Mouse (Mus musculus) duodenum, adult 2 months (tissue): Measurements from ENCODE around the gene Clic3. TPM values are rescaled to one million over a fixed set of nuclear protein-coding genes. Genes with fewer than 3 reads are reported as not detected.

Experiments used
- polyA plus RNA-seq: library from polyadenylated mRNA; depleted of rRNA; stranded (reverse); fragments of >200 nt; gene quantifications from 2 replicates; pipeline ENCODE4 v1.2.3, GENCODE M21; 2012; ENCODE audit warnings: low replicate concordance; rRNA removed

Gene Clic3
- 1.9 and 14.3 TPM in 2 replicates for polyA plus RNA-seq

DNA sequence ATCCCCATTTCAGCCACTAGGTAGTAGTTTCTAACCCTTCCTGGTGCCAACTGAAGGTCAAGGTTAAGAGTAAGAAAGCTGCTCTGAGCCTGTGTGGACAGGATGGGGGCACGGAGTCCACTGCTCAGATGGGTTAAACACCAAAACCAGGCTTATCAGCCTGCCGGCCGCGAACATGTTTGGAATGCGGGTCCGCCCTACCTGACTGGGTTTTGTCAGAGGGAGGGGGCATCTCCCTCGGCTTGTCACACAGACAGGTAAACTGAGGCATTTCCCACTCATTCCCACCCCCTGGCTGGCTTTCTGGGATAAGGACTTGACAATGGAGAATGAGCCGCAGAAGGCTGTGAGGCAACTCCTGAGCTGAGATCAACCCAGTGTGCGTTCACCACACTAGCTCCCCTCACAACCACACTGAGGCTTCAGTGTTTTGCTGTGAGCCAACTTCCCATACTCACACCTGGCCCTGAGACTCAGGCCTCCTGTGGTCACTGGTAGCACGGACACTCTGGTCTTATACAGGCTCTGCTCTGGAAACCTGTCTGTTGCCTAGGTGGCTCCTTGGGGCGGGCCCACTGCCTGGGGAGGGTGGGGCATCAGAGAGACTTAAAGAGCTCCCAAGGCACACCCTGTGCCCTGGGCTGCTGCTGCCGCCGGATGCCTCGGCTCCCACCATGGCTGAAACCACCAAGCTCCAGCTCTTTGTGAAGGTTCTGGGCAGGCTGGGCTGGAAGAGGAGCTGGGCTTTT lies at the start of gene Clic3:
Gene Clic3, plus strand, starts transcription at position 634 of the 749 bp plus-strand sequence.

GRCm38 (mm10) chr2:25422587-25423410 lies 33.8 kb upstream of the Clic3 start, which contains the start of gene Fut7:
Gene Fut7, plus strand, starts transcription at chr2:25423267.

DNA sequence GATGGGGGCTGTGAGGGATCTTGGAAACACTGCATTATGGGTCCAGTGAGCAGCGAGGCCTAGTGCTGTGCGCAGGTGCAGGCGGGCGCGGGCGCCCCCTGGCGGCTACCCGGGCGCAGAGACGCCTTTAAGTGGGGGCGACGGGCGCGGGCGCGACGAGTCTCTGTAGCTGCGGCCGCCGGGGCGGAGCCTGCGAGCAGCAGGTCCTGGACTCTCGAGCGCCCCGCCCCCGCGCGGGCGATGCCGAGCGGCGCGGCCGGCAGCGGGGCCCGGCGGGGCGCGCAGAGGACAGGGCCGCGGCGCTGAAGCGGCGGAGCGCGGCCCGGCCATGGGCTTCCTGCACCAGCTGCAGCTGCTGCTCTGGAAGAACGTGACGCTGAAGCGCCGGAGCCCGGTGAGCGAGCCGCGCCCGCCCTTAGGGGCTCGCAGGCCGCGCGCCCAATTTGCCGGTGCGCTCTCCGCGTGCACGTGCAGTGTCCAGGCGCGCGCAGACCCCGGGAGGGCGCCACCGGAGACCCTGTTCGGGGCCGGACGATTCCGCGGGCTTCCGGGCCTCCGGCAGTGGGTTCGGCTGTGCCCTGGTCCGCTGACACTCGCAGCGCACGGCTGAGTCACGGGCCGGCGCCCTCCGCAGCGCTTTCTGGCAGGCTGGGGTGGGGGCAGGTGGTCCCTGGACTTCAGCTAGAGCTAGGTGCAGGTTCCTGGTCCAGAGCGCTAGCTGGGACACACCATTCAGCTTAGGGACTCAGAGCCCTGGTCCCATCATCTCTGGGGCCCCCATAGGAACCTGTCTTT lies 28.0 kb upstream of the Clic3 start, which contains the start of gene Abca2:
Gene Abca2, plus strand, starts transcription at position 262 of the 795 bp plus-strand sequence.

GRCm38 (mm10) chr2:25460551-25461309 lies 4.1 kb downstream of the Clic3 start, which contains the start of gene Paxx:
Gene Paxx, minus strand, starts transcription at chr2:25461094.

GRCm38 (mm10) chr2:25469969-25470368 lies 13.3 kb downstream of the Clic3 start, which contains the start of gene Ptgds:
Gene Ptgds, minus strand, starts transcription at chr2:25470046.

DNA sequence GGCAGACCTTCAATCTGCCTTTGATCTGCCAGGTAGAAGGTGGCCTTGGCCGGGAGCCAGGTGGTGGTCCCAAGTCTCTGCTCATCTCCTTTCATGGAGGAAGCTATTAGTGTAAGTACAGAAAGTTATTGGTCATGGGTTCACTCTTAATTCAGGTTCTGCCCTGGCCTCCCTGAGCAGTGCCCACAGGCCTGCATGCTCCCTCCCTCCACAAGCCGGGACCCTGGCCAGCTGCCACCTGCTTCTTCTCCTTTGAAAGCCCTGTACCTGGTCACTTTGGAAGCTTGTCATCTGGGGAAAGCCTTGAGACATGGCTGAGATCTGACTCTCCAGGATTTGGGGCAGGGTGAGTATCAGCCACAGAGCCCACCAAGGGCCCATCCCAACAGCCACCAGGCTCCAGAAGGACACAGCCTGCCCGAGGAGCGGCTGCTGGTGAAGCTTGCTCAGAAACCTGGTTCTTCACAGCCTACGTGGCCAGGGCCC lies 36.9 kb downstream of the Clic3 start, which contains the start of gene Lcn12:
Gene Lcn12, minus strand, starts transcription at position 436 of the 486 bp plus-strand sequence.

DNA sequence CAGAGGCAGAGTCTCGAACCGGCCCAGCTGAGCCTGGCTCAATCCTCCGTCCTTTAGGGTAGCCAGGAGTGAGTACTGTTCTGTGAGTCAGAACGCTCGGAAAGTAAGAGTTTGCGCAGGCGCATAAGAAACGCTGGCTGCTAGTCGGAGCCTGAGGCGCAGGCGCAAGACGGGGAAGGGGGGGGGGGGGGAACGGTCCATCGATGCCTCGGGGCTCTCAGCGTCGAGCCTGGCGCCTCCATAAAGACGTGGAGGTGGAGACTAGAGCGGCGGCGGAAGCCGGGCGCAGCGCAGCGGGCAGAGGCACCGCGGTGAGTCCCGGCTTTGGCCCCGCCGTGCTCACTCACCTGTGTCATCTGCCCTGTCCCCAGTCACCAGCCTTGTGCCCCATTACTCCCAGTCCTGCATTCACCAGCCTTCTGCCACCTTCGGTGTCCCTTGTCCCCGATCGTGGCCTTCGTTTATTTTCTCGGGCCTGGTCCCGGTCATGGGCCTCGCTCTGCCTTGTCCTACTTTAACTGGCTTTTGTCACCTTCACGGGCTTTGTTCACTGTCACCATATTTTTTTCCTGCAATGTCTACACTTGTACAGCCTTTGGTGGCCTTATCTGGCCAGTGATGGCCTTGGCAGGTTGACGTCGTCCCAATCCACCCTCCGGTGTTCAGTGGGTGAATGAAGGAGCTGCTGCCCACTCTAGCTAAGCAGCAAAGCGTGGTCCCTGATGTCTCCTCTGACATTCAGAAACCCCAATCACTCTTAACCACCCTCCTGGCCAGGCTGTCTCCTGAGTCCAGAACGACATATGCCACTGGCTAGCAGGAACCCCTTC lies 44.2 kb downstream of the Clic3 start, which contains the start of gene Fbxw5:
Gene Fbxw5, plus strand, starts transcription at position 175 of the 830 bp plus-strand sequence.

DNA sequence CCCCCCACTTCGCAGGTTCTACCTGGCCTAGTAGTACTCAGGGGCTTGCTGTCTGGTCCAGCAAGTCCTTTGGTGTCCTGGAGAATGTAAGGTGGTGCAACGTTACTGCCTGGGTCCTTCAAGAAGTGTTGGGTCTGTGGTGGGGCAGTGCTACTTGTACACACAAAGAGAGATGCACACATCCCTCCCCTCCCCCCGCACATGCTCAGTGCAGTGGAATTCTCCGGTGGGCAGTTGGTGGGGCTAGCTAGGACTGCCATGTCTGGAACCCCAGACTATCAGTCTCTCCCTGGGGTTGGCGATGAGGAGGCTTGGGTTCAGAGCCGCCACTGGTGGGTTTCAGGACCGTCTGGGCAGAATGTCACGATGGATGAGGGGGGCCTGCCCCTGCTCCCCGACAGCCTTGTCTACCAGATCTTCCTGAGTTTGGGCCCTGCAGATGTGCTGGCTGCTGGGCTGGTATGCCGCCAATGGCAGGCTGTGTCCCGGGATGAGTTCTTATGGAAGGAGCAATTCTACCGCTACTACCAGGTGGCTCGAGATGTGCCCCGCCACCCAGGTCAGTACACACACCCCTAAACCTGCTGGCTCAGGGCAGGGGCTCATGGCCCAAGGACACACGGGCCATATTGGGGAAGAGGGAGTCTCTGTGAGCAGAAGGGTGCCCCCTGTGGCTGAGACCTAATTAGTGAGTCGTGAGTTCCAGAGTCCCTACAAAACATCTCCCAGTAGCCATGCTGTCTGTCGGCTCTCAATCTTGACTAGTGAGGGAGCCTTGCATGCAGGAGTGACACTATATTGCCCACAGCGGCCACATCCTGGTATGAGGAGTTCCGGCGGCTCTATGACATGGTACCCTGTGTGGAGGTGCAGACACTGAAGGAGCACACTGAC lies 45.2 kb downstream of the Clic3 start, which contains the start of gene C8g:
Gene C8g, minus strand, starts transcription at position 127 of the 894 bp plus-strand sequence.

Other genes with a start within 250 kb of the Clic3 start
- 29.9 and 42.4 TPM in 2 replicates for gene Nelfb, start 245.3 kb upstream of the Clic3 start, polyA plus RNA-seq
- not detected in 2 replicates for gene Stpg3, start 242.2 kb upstream of the Clic3 start, polyA plus RNA-seq
- gene Fam166a, start 238.1 kb upstream of the Clic3 start, polyA plus RNA-seq: not detected in 2 replicates
- gene Tubb4b, start 232.1 kb upstream of the Clic3 start, polyA plus RNA-seq: 379 and 679 TPM in 2 replicates
- 4.3 TPM in 1 of 2 replicates, not detected in the other for gene Slc34a3, start 222.5 kb upstream of the Clic3 start, polyA plus RNA-seq
- not detected in 2 replicates for gene Rnf224, start 220.1 kb upstream of the Clic3 start, polyA plus RNA-seq
- gene Rnf208, start 214.6 kb upstream of the Clic3 start, polyA plus RNA-seq: 14.3 and 73.6 TPM in 2 replicates
- 0.94 and 8.8 TPM in 2 replicates for gene Cysrt1, start 214.4 kb upstream of the Clic3 start, polyA plus RNA-seq
- gene AL732309.1, start 210.0 kb upstream of the Clic3 start, polyA plus RNA-seq: 18.8 and 30.9 TPM in 2 replicates
- 39.8 and 90.7 TPM in 2 replicates for gene Tmem203, start 201.4 kb upstream of the Clic3 start, polyA plus RNA-seq
- 186 and 454 TPM in 2 replicates for gene Tprn, start 194.2 kb upstream of the Clic3 start, polyA plus RNA-seq
- 44.6 and 49.5 TPM in 2 replicates for gene Ssna1, start 184.4 kb upstream of the Clic3 start, polyA plus RNA-seq
- 57.3 and 58.9 TPM in 2 replicates for gene Anapc2, start 184.4 kb upstream of the Clic3 start, polyA plus RNA-seq
- gene Tmem210, start 168.7 kb upstream of the Clic3 start, polyA plus RNA-seq: 1.4 TPM in 1 of 2 replicates, not detected in the other
- 81.7 and 85.6 TPM in 2 replicates for gene Lrrc26, start 166.9 kb upstream of the Clic3 start, polyA plus RNA-seq
- 0.78 and 1.7 TPM in 2 replicates for gene Grin1, start 137.7 kb upstream of the Clic3 start, polyA plus RNA-seq
- 13.8 and 17.1 TPM in 2 replicates for gene Man1b1, start 124.5 kb upstream of the Clic3 start, polyA plus RNA-seq
- gene Dpp7, start 100.5 kb upstream of the Clic3 start, polyA plus RNA-seq: 15.8 and 19.7 TPM in 2 replicates
- 66.1 and 563 TPM in 2 replicates for gene Uap1l1, start 91.2 kb upstream of the Clic3 start, polyA plus RNA-seq
- gene Sapcd2, start 84.5 kb upstream of the Clic3 start, polyA plus RNA-seq: 27.5 and 29.1 TPM in 2 replicates
- 50.6 and 75.3 TPM in 2 replicates for gene Entpd2, start 61.0 kb upstream of the Clic3 start, polyA plus RNA-seq
- 223 and 325 TPM in 2 replicates for gene Npdc1, start 57.5 kb upstream of the Clic3 start, polyA plus RNA-seq
- gene Fut7, start 33.6 kb upstream of the Clic3 start, polyA plus RNA-seq: 1.3 and 2.1 TPM in 2 replicates
- gene Abca2, start 28.1 kb upstream of the Clic3 start, polyA plus RNA-seq: 16.8 and 36.7 TPM in 2 replicates
- 81.4 and 115 TPM in 2 replicates for gene Paxx, start 4.3 kb downstream of the Clic3 start, polyA plus RNA-seq
- gene Ptgds, start 13.2 kb downstream of the Clic3 start, polyA plus RNA-seq: 0.74 TPM in 1 of 2 replicates, not detected in the other
- not detected in 2 replicates for gene Lcn12, start 37.1 kb downstream of the Clic3 start, polyA plus RNA-seq
- gene Fbxw5, start 43.9 kb downstream of the Clic3 start, polyA plus RNA-seq: 40.4 and 40.9 TPM in 2 replicates
- 4.0 and 9.4 TPM in 2 replicates for gene C8g, start 44.9 kb downstream of the Clic3 start, polyA plus RNA-seq
- gene Traf2, start 90.1 kb downstream of the Clic3 start, polyA plus RNA-seq: 9.0 and 10.8 TPM in 2 replicates
- gene Edf1, start 101.0 kb downstream of the Clic3 start, polyA plus RNA-seq: 164 and 294 TPM in 2 replicates
- gene Mamdc4, start 118.0 kb downstream of the Clic3 start, polyA plus RNA-seq: 1.1 and 1.9 TPM in 2 replicates
- gene Phpt1, start 118.4 kb downstream of the Clic3 start, polyA plus RNA-seq: 19.8 and 30.6 TPM in 2 replicates
- 1.4 and 1.7 TPM in 2 replicates for gene Ajm1, start 124.9 kb downstream of the Clic3 start, polyA plus RNA-seq
- 56.5 and 60.5 TPM in 2 replicates for gene Rabl6, start 151.7 kb downstream of the Clic3 start, polyA plus RNA-seq
- gene Ccdc183, start 160.8 kb downstream of the Clic3 start, polyA plus RNA-seq: not detected in 2 replicates
- 9.9 and 11.7 TPM in 2 replicates for gene Tmem141, start 165.2 kb downstream of the Clic3 start, polyA plus RNA-seq
- 0.89 and 1.2 TPM in 2 replicates for gene Fcna, start 171.2 kb downstream of the Clic3 start, polyA plus RNA-seq
- gene Lcn8, start 196.3 kb downstream of the Clic3 start, polyA plus RNA-seq: not detected in 2 replicates
- gene Lcn5, start 201.1 kb downstream of the Clic3 start, polyA plus RNA-seq: not detected in 2 replicates
- gene Lcn6, start 219.9 kb downstream of the Clic3 start, polyA plus RNA-seq: not detected in 2 replicates
- not detected in 2 replicates for gene Lcn10, start 225.9 kb downstream of the Clic3 start, polyA plus RNA-seq
- gene Obp2a, start 243.2 kb downstream of the Clic3 start, polyA plus RNA-seq: not detected in 2 replicates
- gene Bmyc, start 249.9 kb downstream of the Clic3 start, polyA plus RNA-seq: 28.7 and 33.0 TPM in 2 replicates